Mouse (Mus musculus) kidney, embryonic 16.5 days (tissue): ENCODE data around the gene Ccdc115. TPM values are rescaled to one million over a fixed set of nuclear protein-coding genes. Genes with fewer than 3 reads are reported as not detected.
"Not testable (repeated sequence)": the region's sequence is repeated elsewhere in the genome, so short reads cannot be mapped to it uniquely, and the experiment has no call there.

Experiments used
- ATAC-seq: fragments of 200-750 bp; cut with Nextera tagmentation; 2 replicates; pipeline ENCODE4 v1.8.0; 2017; ENCODE audit warnings: moderate TSS enrichment; ENCODE audit not compliant: low FRiP score, low TSS enrichment
- H3K27ac ChIP-seq: fragments of 300-500 bp; sonication (generic); 2 replicates; pipeline ENCODE4 v1.5.1; 2014; ENCODE audit warnings: low read length
- H3K27me3 ChIP-seq: fragments of 300-500 bp; sonication (generic); 2 replicates; pipeline ENCODE4 v1.6.1; 2014; ENCODE audit warnings: low read length, control low read depth, mixed read lengths; ENCODE audit not compliant: insufficient read depth
- H3K36me3 ChIP-seq: fragments of 300-500 bp; sonication (generic); 2 replicates; pipeline ENCODE4 v1.6.1; 2014; ENCODE audit warnings: low read length, control low read depth, mixed read lengths; ENCODE audit not compliant: insufficient read depth
- H3K4me1 ChIP-seq: fragments of 300-500 bp; sonication (generic); 2 replicates; pipeline ENCODE4 v1.6.1; 2014; ENCODE audit warnings: low read length, control low read depth, mixed read lengths; ENCODE audit not compliant: insufficient read depth
- H3K4me2 ChIP-seq: fragments of 300-500 bp; sonication (generic); replicated peaks from 2 replicates; pipeline ENCODE4 v1.6.1; 2014; ENCODE audit warnings: low read depth, low read length
- H3K4me3 ChIP-seq: fragments of 300-500 bp; sonication (generic); 2 replicates; pipeline ENCODE4 v1.5.1; 2014; ENCODE audit warnings: mild to moderate bottlenecking, low read length
- H3K9ac ChIP-seq: fragments of 300-500 bp; sonication (generic); replicated peaks from 2 replicates; pipeline ENCODE4 v1.6.1; 2014; ENCODE audit warnings: low read length
- H3K9me3 ChIP-seq: fragments of 300-500 bp; sonication (generic); 2 replicates; pipeline ENCODE4 v1.6.1; 2016; ENCODE audit warnings: low read length, control low read depth
- WGBS: fragments of 180-500 bp; shearing (Covaris S2); extraction: QIAGEN DNeasy Blood & Tissue Kit; methylation state at CpG from one replicate; pipeline ENCODE4 v1.1.7; 2014; 5-methylcytosine and 5-hydroxymethylcytosine counted together
- polyA plus RNA-seq: library from polyadenylated mRNA; unstranded; fragments of >200 nt; fragmentation: Nextera tagmentation; extraction: Ambion mirVana; gene quantifications from 2 replicates; pipeline ENCODE4 v1.2.1, GENCODE M21; 2015

The Ccdc115 gene
- polyA plus RNA-seq, 1 experiment from 2014 or later = 59.2 TPM

- Histone ChIP-seq H3K4me3 (peak overlapping the region; percentile 89), H3K9me3 (no peaks in the 10 kb centered on the region), H3K36me3 (peaks cover 43% of the 10 kb centered on the region), H3K27ac (peak overlapping the region; percentile 79; the same call in 1 of the 2 replicates), H3K9ac (peak overlapping the region; percentile 76), H3K4me1 (peaks cover 13% of the 10 kb centered on the region), H3K27me3 (no peaks in the 10 kb centered on the region), H3K4me2 (peak overlapping the region; percentile 70)
- WGBS = 8% methylated on average over 30 of the region's 31 CpGs
- peak; percentile 56 for ATAC-seq
These were observed 624 bp upstream of the Ccdc115 start for GRCm38 (mm10) chr1:34439961-34440630.

GRCm38 (mm10) chr1:34438381-34439051, 956 bp downstream of the Ccdc115 start:
- peak overlapping the region; percentile 81 for H3K4me2 ChIP-seq
- no peak for ATAC-seq

GRCm38 (mm10) chr1:34437366-34437765, 2.1 kb downstream of the Ccdc115 start:
- not testable (repeated sequence) for H3K4me3 ChIP-seq, H3K9ac ChIP-seq, H3K27me3 ChIP-seq, H3K9me3 ChIP-seq, ATAC-seq, H3K27ac ChIP-seq, H3K4me2 ChIP-seq
- peaks cover 20% of the 10 kb centered on the region for H3K4me1 ChIP-seq
- WGBS = 96% methylated on average over 8 of the region's 8 CpGs
- H3K36me3 ChIP-seq = peaks cover 16% of the 10 kb centered on the region

More at GRCm38 (mm10) chr1:34438381-34439051, 956 bp downstream of the Ccdc115 start:
- H3K9ac ChIP-seq = peak overlapping the region; percentile 71
- no peaks in the 10 kb centered on the region for H3K9me3 ChIP-seq
- no peaks in the 10 kb centered on the region for H3K27me3 ChIP-seq
- H3K27ac ChIP-seq = no peak overlapping the region
- 43% methylated on average over 15 of the region's 20 CpGs for WGBS
- H3K4me3 ChIP-seq = peak overlapping the region; percentile 89
- H3K36me3 ChIP-seq = peaks cover 27% of the 10 kb centered on the region
- H3K4me1 ChIP-seq = peaks cover 20% of the 10 kb centered on the region

GRCm38 (mm10) chr1:34436374-34436773, 3.1 kb downstream of the Ccdc115 start:
- no peak overlapping the region for H3K4me2 ChIP-seq
- H3K27me3 ChIP-seq = no peaks in the 10 kb centered on the region
- ATAC-seq = no peak
- 83% methylated on average over 3 of the region's 3 CpGs for WGBS
- no peak overlapping the region for H3K27ac ChIP-seq
- H3K9me3 ChIP-seq = peaks cover 11% of the 10 kb centered on the region
- H3K4me3 ChIP-seq = no peak overlapping the region
- peaks cover 20% of the 10 kb centered on the region for H3K4me1 ChIP-seq
- H3K9ac ChIP-seq = no peak overlapping the region
- H3K36me3 ChIP-seq = peaks cover 18% of the 10 kb centered on the region

- Histone ChIP-seq H3K27ac (peak overlapping the region; percentile 77; the same call in 1 of the 2 replicates), H3K27me3 (no peaks in the 10 kb centered on the region), H3K4me1 (peaks cover 17% of the 10 kb centered on the region), H3K4me2 (peak overlapping the region; percentile 66), H3K36me3 (peaks cover 26% of the 10 kb centered on the region), H3K9me3 (peaks cover 19% of the 10 kb centered on the region), H3K9ac (peak overlapping the region; percentile 69), H3K4me3 (peak overlapping the region; percentile 69)
- no peak for ATAC-seq
- WGBS = 31% methylated on average over 8 of the region's 8 CpGs
These were observed 3.9 kb downstream of the Ccdc115 start for GRCm38 (mm10) chr1:34435371-34436120.

- no peaks in the 10 kb centered on the region for H3K27me3 ChIP-seq
- peak overlapping the region; percentile 77 for H3K27ac ChIP-seq
- peaks cover 28% of the 10 kb centered on the region for H3K9me3 ChIP-seq
- H3K4me1 ChIP-seq = peaks cover 14% of the 10 kb centered on the region
- H3K4me3 ChIP-seq = peak overlapping the region; percentile 69
- under 1% methylated on average over 30 of the region's 30 CpGs for whole genome bisulfite sequencing
- H3K4me2 ChIP-seq = peak overlapping the region; percentile 66
- H3K9ac ChIP-seq = peak overlapping the region; percentile 69
- ATAC-seq = peak; percentile 5; the same call in 1 of the 2 replicates
- peaks cover 34% of the 10 kb centered on the region for H3K36me3 ChIP-seq
These were observed 4.8 kb downstream of the Ccdc115 start for GRCm38 (mm10) chr1:34434660-34435160.

- H3K36me3 ChIP-seq = peaks cover 38% of the 10 kb centered on the region
- H3K4me1 ChIP-seq = peaks cover 14% of the 10 kb centered on the region
- 12% methylated on average over 19 of the region's 19 CpGs for WGBS
- peaks cover 33% of the 10 kb centered on the region for H3K9me3 ChIP-seq
- no peak for ATAC-seq
- 0 out of 2 replicates have a peak overlapping the region, but pooled peaks have one; percentile 41 for H3K27ac ChIP-seq
- H3K4me2 ChIP-seq = peak overlapping the region; percentile 66
- peak overlapping the region; percentile 69 for H3K4me3 ChIP-seq
- H3K27me3 ChIP-seq = no peaks in the 10 kb centered on the region
- H3K9ac ChIP-seq = peak overlapping the region; percentile 61
These were observed 5.5 kb downstream of the Ccdc115 start for GRCm38 (mm10) chr1:34433891-34434521.

GRCm38 (mm10) chr1:34432776-34433481, 6.5 kb downstream of the Ccdc115 start:
- WGBS = 9% methylated on average over 35 of the region's 35 CpGs
- H3K27ac ChIP-seq = peak overlapping the region; percentile 54

GRCm38 (mm10) chr1:34432411-34432775, 7.1 kb downstream of the Ccdc115 start:
- Histone ChIP-seq H3K4me1 (peaks cover 7% of the 10 kb centered on the region), H3K27ac (no peak overlapping the region; the same call in 1 of the 2 replicates), H3K4me3 (peak overlapping the region; percentile 44), H3K9ac (peak overlapping the region; percentile 66), H3K9me3 (peaks cover 41% of the 10 kb centered on the region), H3K27me3 (no peaks in the 10 kb centered on the region), H3K36me3 (peaks cover 38% of the 10 kb centered on the region), H3K4me2 (peak overlapping the region; percentile 66)
- ATAC-seq = no peak
- WGBS = 60% methylated on average over 13 of the region's 13 CpGs

More at GRCm38 (mm10) chr1:34432776-34433481, 6.5 kb downstream of the Ccdc115 start:
- Histone ChIP-seq H3K4me1 (peaks cover 7% of the 10 kb centered on the region), H3K4me3 (peak overlapping the region; percentile 44), H3K9me3 (peaks cover 40% of the 10 kb centered on the region), H3K4me2 (peak overlapping the region; percentile 66), H3K36me3 (peaks cover 38% of the 10 kb centered on the region), H3K9ac (peak overlapping the region; percentile 66), H3K27me3 (no peaks in the 10 kb centered on the region)
- ATAC-seq = peak; percentile 22; the same call in 1 of the 2 replicates
